Mouse (Mus musculus) forebrain, embryonic 16.5 days (tissue): ENCODE measurements around the gene Tspan5. TPM values are rescaled to one million over a fixed set of nuclear protein-coding genes. Genes with fewer than 3 reads are reported as not detected.

Source experiments
- ATAC-seq: fragments of 200-750 bp; cut with Nextera tagmentation; 2 replicates; pipeline ENCODE4 v1.8.0; 2017; ENCODE audit warnings: mild to moderate bottlenecking, moderate library complexity
- H3K27ac ChIP-seq: fragments of 300-500 bp; sonication (generic); 2 replicates; pipeline ENCODE4 v1.5.1; 2014; ENCODE audit warnings: low read length, control low read depth
- H3K27me3 ChIP-seq: fragments of 300-500 bp; sonication (generic); replicated peaks from 2 replicates; pipeline ENCODE4 v1.6.1; 2014; ENCODE audit warnings: low read length; ENCODE audit not compliant: control insufficient read depth, insufficient read depth
- H3K36me3 ChIP-seq: fragments of 300-500 bp; sonication (generic); 2 replicates; pipeline ENCODE4 v1.6.1; 2014; ENCODE audit not compliant: control insufficient read depth, insufficient read depth
- H3K4me1 ChIP-seq: fragments of 300-500 bp; sonication (generic); replicated peaks from 2 replicates; pipeline ENCODE4 v1.6.1; 2014; ENCODE audit warnings: low read length; ENCODE audit not compliant: control insufficient read depth, insufficient read depth
- H3K4me2 ChIP-seq: fragments of 300-500 bp; sonication (generic); 2 replicates; pipeline ENCODE4 v1.6.1; 2014; ENCODE audit warnings: mild to moderate bottlenecking, low read length, control low read depth
- H3K4me3 ChIP-seq: fragments of 300-500 bp; sonication (generic); replicated peaks from 2 replicates; pipeline ENCODE4 v1.5.1; 2014; ENCODE audit warnings: mild to moderate bottlenecking, low read length, control low read depth
- H3K9ac ChIP-seq: fragments of 300-500 bp; sonication (generic); replicated peaks from 2 replicates; pipeline ENCODE4 v1.6.1; 2014; ENCODE audit warnings: low read depth, low read length, control low read depth
- H3K9me3 ChIP-seq: fragments of 300-500 bp; sonication (generic); 2 replicates; pipeline ENCODE4 v1.6.1; 2016; ENCODE audit warnings: low read length; ENCODE audit not compliant: control insufficient read depth
- WGBS: fragments of 180-500 bp; shearing (Covaris S2); extraction: QIAGEN DNeasy Blood & Tissue Kit; methylation state at CpG from one replicate; pipeline ENCODE4 v1.1.7; 2014; 5-methylcytosine and 5-hydroxymethylcytosine counted together
- polyA plus RNA-seq: library from polyadenylated mRNA; unstranded; fragments of >200 nt; fragmentation: Nextera tagmentation; extraction: Ambion mirVana; gene quantifications from 2 replicates; pipeline ENCODE4 v1.2.1, GENCODE M21; 2015

The Tspan5 gene
- polyA plus RNA-seq, 1 experiment from 2014 or later, result 98.7 TPM

- Histone ChIP-seq H3K9me3 (no peaks in the 10 kb centered on the region), H3K27me3 (no peaks in the 10 kb centered on the region), H3K4me1 (0 out of 2 replicates have a peak, but pooled peaks cover 3% of the 10 kb centered on the region), H3K9ac (no peak overlapping the region), H3K4me2 (no peak overlapping the region), H3K4me3 (no peak overlapping the region), H3K36me3 (no peaks in the 10 kb centered on the region), H3K27ac (no peak overlapping the region)
- no peak for ATAC-seq
- WGBS, result 44% methylated on average over 2 of the region's 2 CpGs
These were observed 27.2 kb upstream of the Tspan5 start for GRCm38 (mm10) chr3:138714788-138715187.

- Histone ChIP-seq H3K9ac (no peak overlapping the region), H3K27me3 (no peaks in the 10 kb centered on the region), H3K36me3 (no peaks in the 10 kb centered on the region), H3K27ac (no peak overlapping the region), H3K4me2 (no peak overlapping the region), H3K9me3 (no peaks in the 10 kb centered on the region), H3K4me1 (0 out of 2 replicates have a peak, but pooled peaks cover 3% of the 10 kb centered on the region), H3K4me3 (no peak overlapping the region)
- 84% methylated on average over 4 of the region's 4 CpGs for WGBS
- ATAC-seq, result no peak
These were observed 26.8 kb upstream of the Tspan5 start for GRCm38 (mm10) chr3:138715212-138715611.

GRCm38 (mm10) chr3:138717040-138717439, 25.0 kb upstream of the Tspan5 start:
- Histone ChIP-seq H3K9ac (no peak overlapping the region), H3K27me3 (no peaks in the 10 kb centered on the region), H3K36me3 (no peaks in the 10 kb centered on the region), H3K4me1 (0 out of 2 replicates have a peak, but pooled peaks cover 3% of the 10 kb centered on the region), H3K4me2 (no peak overlapping the region), H3K9me3 (no peaks in the 10 kb centered on the region), H3K4me3 (no peak overlapping the region), H3K27ac (no peak overlapping the region)
- peak; percentile 77 for ATAC-seq
- 38% methylated on average over 5 of the region's 5 CpGs for WGBS

DNA sequence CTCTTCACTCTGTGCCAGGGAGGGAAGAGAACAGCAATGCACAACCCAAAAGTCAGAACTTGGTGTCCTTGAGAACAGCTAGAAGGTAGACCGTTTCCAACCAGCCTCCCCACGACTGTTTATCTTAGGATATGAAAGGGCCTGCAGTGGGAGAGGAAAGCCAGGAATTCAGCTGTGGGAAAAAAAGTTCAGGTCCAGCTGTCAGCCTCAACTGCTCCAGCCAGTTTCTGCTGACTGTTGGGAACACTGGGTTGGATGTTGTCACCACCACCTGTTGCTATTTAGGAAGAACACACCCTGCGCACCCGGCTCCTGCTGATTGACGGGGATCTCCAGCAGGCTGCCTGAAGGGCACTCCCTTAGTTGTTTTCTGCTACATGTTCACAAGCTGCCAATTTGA, 19.8 kb upstream of the Tspan5 start:
- WGBS, result 84% methylated on average over 5 of the region's 5 CpGs
- no peak overlapping the region for H3K27ac ChIP-seq
- no peak overlapping the region for H3K4me3 ChIP-seq
- no peaks in the 10 kb centered on the region for H3K4me1 ChIP-seq
- H3K4me2 ChIP-seq, result no peak overlapping the region
- no peak overlapping the region for H3K9ac ChIP-seq
- no peaks in the 10 kb centered on the region for H3K36me3 ChIP-seq
- H3K9me3 ChIP-seq, result no peaks in the 10 kb centered on the region
- no peaks in the 10 kb centered on the region for H3K27me3 ChIP-seq
- no peak for ATAC-seq

GRCm38 (mm10) chr3:138727571-138727970, 14.4 kb upstream of the Tspan5 start:
- Histone ChIP-seq H3K36me3 (no peaks in the 10 kb centered on the region), H3K4me3 (no peak overlapping the region), H3K4me1 (no peaks in the 10 kb centered on the region), H3K9ac (no peak overlapping the region), H3K4me2 (no peak overlapping the region), H3K27ac (no peak overlapping the region), H3K9me3 (no peaks in the 10 kb centered on the region), H3K27me3 (no peaks in the 10 kb centered on the region)
- 81% methylated on average over 8 of the region's 8 CpGs for WGBS
- no peak for ATAC-seq

GRCm38 (mm10) chr3:138728840-138729239, 13.2 kb upstream of the Tspan5 start:
- H3K4me1 ChIP-seq, result no peaks in the 10 kb centered on the region
- H3K4me3 ChIP-seq, result no peak overlapping the region
- whole genome bisulfite sequencing, result 86% methylated on average over 3 of the region's 3 CpGs
- no peaks in the 10 kb centered on the region for H3K36me3 ChIP-seq
- H3K27ac ChIP-seq, result no peak overlapping the region
- no peaks in the 10 kb centered on the region for H3K27me3 ChIP-seq
- no peak overlapping the region for H3K9ac ChIP-seq
- no peak overlapping the region for H3K4me2 ChIP-seq
- ATAC-seq, result peak; percentile 36
- H3K9me3 ChIP-seq, result no peaks in the 10 kb centered on the region

DNA sequence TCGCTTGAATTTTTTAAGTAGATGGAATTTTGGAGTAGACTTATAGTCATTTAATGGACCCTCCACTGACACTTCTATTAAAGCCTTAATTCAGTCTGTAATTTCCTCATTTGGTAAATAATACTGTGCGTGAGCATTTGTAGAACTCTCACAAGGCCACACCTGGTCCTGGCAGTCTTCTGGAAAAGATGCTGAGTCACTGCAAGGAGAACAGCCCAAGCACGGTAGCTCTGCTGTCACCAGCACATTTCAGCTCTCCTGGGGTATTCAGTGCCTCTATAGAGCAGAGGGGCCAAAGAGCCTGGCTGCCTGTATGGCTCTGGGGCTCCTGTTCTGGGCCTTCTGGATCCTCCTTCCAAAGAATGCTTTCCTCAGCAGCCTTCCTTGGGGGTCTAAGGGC, 11.2 kb upstream of the Tspan5 start:
- H3K4me3 ChIP-seq, result no peak overlapping the region
- WGBS, result 63% methylated on average over 3 of the region's 3 CpGs
- no peaks in the 10 kb centered on the region for H3K4me1 ChIP-seq
- no peak overlapping the region for H3K9ac ChIP-seq
- no peaks in the 10 kb centered on the region for H3K27me3 ChIP-seq
- H3K9me3 ChIP-seq, result no peaks in the 10 kb centered on the region
- H3K27ac ChIP-seq, result no peak overlapping the region
- ATAC-seq, result no peak
- H3K4me2 ChIP-seq, result no peak overlapping the region
- H3K36me3 ChIP-seq, result no peaks in the 10 kb centered on the region

GRCm38 (mm10) chr3:138735760-138736159, 6.2 kb upstream of the Tspan5 start:
- no peak for ATAC-seq
- 89% methylated on average over 5 of the region's 5 CpGs for WGBS
- H3K9me3 ChIP-seq, result no peaks in the 10 kb centered on the region
- no peaks in the 10 kb centered on the region for H3K27me3 ChIP-seq
- no peak overlapping the region for H3K27ac ChIP-seq
- no peaks in the 10 kb centered on the region for H3K36me3 ChIP-seq
- no peak overlapping the region for H3K9ac ChIP-seq
- no peaks in the 10 kb centered on the region for H3K4me1 ChIP-seq
- no peak overlapping the region for H3K4me3 ChIP-seq
- H3K4me2 ChIP-seq, result no peak overlapping the region

DNA sequence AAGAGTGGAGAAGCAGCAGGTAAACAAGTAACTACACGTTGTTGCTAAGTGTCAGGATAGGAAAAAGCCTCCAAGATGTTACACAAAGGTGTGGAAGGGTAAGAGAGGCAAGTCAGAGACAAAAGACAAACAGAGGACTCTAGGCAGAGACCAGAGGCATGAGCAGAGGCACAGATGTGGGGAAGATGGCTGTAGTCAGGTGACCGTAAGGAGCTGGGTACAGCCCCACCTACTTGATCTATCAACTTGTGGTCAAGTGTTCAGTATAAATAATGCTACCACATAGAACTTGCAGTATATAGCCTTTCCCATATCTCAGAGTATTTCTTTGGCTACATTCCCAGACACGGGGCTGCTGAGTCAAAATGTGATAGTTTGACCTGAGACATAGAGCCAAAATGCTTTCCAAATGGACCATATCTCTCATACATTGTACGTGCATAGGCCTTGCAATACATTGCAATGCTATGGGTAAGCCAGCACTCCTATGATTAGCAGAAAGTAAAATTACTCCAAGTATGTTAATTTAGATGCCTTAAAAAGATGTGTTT, 2.8 kb upstream of the Tspan5 start:
- WGBS, result 84% methylated on average over 4 of the region's 4 CpGs
- no peak for ATAC-seq
- H3K9ac ChIP-seq, result no peak overlapping the region

DNA sequence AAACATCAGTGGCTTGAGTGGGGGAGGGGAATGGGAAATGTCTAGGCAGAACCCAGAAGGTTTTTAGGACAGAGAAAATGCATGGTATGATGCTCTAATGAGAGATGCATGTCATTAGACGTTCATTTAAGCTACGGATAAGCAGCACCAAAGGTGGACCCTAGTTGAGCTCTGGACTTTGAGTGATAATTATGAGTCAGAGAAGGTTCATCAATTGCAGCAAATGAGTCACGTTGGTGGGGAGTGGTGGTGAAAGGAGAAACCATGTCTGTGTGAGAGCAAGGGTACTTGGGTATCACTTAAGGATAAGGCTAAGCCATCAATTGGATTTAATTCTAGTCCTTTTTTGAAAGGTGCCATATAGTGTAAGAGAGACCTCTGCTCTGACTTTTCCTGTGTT, 1.7 kb upstream of the Tspan5 start:
- no peak overlapping the region for H3K9ac ChIP-seq
- H3K27ac ChIP-seq, result no peak overlapping the region
- H3K4me2 ChIP-seq, result no peak overlapping the region
- peaks cover 21% of the 10 kb centered on the region for H3K4me1 ChIP-seq
- H3K4me3 ChIP-seq, result no peak overlapping the region
- H3K36me3 ChIP-seq, result no peaks in the 10 kb centered on the region
- WGBS, result 87% methylated on average over 3 of the region's 3 CpGs
- no peaks in the 10 kb centered on the region for H3K27me3 ChIP-seq
- H3K9me3 ChIP-seq, result no peaks in the 10 kb centered on the region
- ATAC-seq, result no peak

More for the DNA sequence above, 2.8 kb upstream of the Tspan5 start:
- Histone ChIP-seq H3K4me1 (peaks cover 10% of the 10 kb centered on the region), H3K36me3 (no peaks in the 10 kb centered on the region), H3K4me2 (no peak overlapping the region), H3K27me3 (no peaks in the 10 kb centered on the region), H3K4me3 (no peak overlapping the region), H3K9me3 (no peaks in the 10 kb centered on the region), H3K27ac (no peak overlapping the region)
